Mouse (Mus musculus) frontal cortex, adult (tissue): ENCODE data around the gene Megf6.
A peak's percentile ranks its signal among the peaks of the same experiment; 100 is the strongest.

ENCODE experiments used
- ATAC-seq: cut with Nextera tagmentation; 2 replicates; pipeline ENCODE4 v1.9.2; 2017; ENCODE audit warnings: mild to moderate bottlenecking, moderate library complexity, mixed read lengths; ENCODE audit not compliant: low TSS enrichment

Megf6 gene

DNA sequence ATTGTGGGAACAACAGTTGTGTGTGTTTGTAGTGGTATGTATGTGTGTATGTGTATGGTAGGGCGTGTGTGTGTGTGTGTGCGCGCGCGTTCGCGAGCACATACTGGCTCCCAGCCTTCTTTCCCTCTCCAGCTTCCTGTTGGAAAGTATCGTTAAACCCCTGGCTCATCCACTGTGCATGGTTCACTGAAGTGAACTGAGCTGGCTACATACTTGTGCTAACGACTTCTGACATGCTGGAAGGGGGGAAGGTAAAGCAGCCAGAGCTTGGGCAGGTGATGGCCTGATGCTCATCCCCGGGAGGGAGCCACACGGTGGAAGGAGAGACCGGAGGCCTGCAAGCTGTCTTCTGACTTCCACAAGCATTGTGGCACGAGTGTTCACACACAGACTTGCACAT is 40.9 kb downstream of the Megf6 start:
- no peak for ATAC-seq

DNA sequence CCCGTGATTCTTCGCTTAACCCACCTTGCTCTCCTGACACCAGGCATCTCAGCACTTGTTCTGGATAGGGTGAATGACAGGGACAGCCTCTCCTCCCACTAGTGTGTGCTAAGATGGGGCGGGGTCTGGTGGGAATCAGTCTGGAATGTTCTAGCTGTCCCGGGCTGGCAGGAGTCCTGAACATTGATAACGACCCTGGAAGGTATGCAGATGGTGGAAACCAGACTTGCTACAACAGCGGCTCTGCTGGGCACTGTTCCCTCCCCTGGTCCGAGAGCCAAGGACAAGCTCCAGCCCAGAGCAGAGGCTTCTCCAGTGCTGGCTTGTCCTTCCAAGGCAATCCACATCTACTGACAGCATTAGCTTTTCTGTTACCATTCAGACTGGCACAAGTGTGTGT is 43.1 kb downstream of the Megf6 start:
- ATAC-seq, result no peak

DNA sequence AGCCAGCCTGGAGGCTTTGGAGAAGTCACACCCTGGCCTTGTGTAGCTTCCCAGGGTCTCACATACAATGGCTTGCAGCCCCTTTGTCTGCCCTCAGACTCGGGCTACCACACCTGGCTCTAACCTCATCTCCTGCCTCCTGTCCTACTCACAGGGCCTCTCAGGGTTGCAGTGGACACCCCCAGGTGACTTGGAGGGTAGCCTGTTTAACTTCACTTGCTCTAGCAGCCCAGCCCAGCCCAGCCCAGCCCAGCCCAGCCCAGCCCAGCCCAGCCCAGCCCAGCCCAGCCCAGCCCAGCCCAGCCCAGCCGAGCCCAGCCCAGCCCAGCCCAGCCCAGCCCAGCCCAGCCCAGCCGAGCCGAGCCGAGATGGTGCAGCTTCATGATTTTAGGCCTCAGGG is 43.5 kb downstream of the Megf6 start:
- ATAC-seq, result no peak

DNA sequence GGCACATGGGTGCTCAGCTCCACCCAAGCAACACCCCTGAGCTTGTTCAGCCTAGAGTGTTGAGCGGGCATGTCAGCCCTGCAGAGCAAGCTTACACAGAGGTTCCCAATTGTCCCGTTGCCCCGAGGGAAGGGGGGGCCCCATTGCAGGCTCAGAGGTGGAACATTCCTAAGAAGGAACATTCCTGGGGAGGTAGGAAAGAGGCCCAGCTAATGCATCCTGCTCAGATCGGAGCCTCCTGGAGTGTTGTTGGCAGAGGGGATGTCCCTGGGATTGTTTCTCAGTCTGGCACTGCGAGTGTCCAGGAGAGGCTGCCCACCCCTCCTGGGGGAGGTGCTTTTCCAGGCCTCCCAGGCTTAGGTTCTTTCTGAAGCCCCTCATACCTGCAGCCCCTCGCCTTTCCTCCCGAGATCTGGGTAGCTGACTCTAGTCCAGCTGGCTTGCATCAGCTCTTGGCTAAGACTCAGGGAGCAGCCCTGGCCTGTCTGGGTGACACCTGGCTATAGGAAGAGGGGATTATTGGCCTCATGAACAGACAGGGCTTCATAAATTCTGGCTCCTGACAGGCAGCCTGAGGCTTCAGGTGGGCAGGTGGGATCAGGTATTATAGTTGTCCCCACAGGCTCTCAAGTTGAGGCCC is 47.3 kb downstream of the Megf6 start:
- ATAC-seq, result no peak

DNA sequence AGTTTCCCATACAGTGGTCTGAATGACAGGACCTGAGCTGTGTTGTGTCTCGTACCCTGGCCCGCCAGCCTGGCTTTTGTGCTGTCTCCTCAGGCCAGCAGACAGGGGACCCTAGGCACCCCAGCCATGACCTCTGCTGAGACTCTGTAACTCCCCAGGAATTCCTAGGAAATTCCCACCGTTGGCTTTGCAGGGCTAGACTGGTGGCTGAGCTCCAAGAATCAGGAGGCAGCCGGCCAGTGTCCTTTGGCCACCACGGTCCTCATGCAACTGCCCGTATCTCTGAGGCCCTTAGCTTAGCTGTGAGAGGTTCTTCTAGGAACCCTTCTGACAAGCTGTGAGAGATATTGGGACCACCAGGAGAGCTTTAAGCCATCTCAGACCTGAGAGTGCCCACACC is 52.2 kb downstream of the Megf6 start:
- ATAC-seq, result no peak

DNA sequence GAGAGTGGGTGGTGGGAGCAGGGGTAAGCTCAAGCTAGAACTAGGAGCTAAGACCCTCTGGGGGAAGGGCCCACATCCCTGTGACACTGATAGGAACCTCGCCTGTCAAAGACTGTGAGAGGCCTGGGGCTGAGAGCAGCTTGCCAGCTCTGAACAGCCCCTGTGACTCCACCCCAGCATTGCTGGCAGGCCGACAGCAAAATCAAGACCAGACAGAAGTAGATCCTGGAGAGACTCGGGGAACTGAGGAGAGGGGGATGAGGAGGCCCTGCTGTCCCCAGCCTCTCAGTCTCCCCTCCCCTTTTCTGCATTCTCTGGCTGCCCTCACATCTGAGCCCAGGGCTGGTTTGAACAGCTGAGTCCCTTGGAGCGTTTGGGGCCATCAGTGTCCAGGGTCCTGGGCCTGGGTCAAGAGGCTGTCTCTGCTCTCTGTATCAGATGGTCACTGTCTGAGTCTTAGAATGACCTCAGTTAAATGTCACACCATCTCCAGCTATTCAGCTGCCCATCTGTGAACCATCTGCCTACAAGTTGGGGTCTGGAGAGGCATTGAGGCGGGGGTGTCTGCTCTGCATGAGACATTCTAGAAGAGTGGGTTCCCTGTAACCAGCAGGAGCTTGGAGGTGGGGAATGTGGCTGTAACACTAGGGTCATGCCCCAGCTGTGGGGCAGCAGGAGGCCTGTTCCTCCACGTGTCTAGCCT is 53.9 kb downstream of the Megf6 start:
- no peak for ATAC-seq

DNA sequence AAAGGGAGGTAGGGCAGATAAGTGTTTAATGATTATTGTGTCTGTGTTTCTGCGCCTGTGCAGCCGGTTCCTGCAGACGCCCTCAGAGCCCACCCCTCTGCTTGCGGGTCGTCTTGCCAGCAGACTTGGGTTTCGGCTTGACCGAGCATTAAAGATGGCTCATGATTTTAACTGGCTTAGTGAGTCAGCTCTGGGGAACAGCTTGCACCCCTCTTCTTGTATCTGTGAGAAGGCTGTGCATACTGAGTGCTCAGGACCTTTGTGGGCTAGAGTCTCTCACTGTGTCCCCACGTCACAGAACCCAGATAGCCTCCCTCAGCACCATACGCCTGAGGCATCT is 54.4 kb downstream of the Megf6 start:
- ATAC-seq, result no peak

DNA sequence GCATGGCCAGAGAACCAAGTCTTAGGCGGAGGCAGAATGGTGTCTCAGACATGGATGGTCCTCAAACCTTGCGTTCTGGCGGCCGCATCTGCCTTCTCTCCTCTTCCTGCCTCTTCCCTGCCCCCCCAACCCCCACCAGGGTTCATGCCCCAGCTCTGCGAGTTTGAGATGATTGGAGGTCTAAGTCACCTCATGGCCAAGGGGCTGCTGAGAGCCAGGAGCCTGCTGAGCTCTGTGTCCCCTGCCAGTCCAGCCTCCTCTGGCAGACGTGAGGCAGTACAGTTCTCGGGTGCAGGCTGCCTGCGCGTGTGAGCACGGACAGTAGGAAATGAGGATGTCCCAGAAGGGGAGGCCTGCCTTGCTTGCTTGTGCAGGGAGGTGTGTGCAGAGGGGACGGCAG is 56.1 kb downstream of the Megf6 start:
- no peak for ATAC-seq

DNA sequence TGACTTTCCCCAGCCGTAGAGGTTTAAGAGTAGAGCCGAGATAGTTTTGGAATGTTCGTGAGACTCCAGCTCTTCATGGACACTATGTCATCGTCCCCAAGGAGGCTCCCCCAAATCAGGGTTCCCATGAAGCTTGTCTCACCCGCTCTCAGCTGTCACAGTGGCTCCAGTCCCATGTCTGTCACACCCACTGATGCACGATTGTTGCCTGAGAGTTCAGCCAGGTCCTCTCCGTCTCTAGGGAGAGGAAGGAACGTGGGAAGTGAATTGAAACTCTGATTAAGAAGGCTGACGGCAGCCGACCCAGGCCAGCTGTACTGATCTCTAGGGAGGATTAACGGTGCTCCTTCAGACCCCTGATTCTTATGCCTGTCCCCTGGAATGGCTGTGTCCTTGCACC is 57.8 kb downstream of the Megf6 start:
- ATAC-seq, result no peak

DNA sequence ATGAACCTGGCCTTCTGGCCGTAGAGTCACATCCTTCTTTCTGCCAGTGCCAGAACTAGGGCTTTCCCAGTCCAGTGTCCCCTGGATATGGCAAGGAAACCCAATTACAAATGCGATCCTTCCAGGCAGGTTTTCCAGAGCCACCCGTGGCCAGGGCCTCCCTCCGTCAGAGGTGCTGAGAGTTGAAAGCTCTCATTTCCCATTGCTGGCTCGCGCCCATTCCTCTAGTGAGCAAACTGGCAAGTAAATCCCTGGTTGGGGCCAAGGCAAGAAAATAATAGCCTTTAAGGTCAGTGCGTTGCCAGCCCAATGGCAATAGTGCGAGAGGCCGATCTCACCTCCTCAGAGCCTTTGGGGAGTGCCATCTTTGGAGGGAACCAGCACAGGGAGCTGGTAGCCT is 59.0 kb downstream of the Megf6 start:
- no peak for ATAC-seq

DNA sequence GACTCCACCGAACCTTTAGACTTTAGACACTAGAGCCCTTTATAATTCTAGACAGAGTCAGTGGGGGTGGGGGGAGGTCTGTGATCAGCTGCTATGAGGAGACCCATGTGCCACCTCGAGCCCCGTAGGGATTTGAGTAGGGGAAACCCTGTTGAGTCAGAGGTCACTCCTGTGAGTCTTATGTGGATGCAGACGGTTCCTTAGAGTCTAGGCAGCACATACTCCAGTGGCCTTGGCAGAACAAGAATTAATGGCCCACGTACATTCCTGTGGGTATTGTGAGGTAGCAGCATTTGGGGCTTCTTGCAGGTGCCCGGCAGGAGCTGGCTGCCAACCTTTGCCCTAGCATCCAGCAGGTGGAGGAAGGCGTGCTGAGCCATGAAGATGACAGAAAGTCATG is 60.9 kb downstream of the Megf6 start:
- ATAC-seq, result no peak

DNA sequence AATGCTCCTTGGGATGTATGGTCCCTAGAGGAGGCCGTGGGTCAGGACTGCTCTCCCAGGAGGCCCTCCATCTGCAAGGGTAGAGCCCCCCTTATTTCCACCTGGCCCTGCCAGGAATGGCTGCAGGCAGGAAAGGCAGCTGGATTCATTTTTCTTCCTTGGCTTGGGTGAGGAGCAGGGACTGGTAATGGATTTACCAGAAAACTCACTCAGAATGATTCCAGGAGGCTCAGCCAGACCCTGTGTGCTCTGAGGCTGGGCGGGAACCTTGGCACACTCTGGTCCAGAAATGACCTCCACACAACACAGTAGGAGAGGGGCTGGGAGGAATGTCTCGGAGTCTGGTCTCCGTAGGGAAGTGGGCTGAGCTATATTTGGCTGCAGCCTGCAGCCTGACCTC is 61.8 kb downstream of the Megf6 start:
- ATAC-seq, result no peak

DNA sequence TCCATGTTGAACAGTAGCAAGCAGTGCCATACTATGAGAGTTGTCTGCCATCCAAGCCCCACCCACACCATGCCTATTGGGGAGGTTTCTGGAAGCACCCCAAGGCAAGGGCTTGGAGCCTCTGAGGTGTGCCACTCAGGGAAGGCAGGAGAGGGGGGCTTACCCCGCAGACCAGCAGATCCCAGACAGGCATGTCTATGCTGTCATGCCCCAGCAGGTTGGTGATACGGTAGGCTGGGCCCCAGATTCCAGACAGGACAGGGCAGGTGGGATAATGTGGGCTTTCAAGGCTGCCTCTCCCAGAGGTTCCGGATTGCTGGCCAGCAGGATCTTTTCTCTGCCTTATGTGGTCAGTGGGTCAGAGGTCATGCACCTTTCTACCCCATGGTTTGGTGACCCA is 65.5 kb downstream of the Megf6 start:
- no peak for ATAC-seq

DNA sequence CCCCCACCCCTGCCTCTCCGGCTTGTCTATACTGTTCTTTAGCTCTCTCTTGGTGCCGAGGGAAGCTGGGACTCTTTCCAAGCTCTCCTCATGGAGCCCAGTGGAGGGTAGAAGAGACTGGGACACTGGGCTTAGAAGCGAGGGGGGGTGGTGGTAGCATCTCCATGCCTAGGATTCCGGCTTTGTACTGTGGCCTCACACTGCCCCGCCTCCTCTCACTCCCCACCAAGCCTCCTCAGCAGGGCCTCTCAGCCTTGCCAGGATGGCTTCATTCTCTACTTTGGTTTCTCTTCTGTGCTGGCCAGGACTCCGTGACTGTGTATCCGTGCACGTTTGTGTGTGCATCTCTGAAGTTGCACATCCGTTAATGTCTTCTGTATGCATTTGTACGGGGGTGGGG is 66.4 kb downstream of the Megf6 start:
- no peak for ATAC-seq

DNA sequence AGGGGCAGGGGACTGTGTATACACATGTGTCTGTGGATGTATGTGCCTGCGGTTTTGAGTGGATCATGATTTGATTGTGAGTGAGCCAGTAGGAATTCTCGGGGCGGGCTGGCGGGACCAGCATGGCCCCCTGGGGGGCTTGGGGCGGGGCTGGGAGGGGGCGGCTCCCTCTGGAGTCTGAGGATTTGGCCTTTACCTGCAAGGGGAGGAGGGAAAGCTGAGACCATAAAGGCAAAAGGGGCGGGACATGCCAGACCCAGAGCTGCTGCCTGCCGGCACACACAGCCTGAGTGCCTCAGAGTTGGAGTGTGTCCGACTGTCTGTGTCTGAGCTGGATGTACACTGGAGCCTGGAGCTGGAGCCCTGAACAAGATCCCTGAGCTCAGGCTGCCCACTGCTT is 66.8 kb downstream of the Megf6 start:
- no peak for ATAC-seq

DNA sequence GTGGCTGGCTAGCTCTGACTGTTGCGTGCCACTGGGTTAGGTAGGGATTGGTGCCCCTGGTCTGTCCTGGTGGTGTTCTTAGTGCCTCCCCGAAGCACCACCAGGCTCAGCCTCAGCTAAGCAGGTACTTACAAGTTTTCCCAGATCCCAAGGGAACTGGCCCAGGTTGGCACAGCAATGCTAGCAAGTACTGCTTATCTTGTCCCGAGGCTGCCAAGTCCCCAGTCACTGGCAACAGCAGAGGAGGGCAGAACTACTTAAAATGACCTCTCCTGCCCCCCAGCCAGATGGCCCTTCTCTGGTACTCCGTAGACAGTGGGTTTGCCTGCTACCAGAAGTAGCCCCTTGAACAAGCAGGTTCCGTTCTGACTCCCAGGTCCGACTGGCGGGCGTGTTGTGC is 68.7 kb downstream of the Megf6 start:
- ATAC-seq, result no peak

DNA sequence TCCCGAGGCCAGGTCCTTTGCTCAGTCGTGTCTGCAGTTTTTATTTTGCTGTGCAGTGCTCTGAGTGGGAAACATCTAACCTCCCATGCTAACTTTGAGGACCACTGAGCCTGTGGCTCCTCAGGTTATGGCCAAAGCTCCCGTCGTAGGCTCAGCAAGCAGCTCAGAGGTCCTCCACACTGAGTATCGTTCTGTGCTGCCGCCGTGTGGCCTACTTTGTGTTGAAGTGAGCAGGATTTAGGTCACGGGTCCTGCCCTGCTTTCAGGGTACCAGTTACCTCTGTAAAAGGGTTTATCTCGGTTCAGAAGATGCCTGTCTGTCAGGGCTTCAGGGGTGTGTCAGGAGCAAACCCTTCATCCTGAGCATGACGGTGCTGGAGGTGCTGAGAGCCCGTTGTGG is 70.1 kb downstream of the Megf6 start:
- ATAC-seq, result no peak

DNA sequence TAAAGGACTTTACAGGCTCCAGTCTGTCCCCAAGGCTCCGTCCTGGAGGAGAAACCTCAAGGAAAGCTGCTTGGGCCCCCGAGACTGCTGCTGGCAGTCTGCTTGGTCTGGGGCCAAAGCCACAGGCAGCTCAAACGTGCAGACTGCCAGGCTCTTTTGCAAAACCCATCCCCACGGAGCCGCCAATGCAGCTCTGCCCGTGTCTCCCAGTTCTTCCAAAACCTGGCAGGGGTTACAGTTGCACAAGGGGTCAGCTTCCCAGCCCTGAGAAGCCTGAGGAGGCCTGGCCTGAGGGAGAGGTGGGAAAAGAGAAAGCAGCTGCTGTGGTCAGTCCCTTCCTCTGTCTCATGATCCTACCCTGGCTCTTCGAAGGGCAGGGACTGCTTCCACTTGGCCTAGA is 74.8 kb downstream of the Megf6 start:
- ATAC-seq, result no peak

DNA sequence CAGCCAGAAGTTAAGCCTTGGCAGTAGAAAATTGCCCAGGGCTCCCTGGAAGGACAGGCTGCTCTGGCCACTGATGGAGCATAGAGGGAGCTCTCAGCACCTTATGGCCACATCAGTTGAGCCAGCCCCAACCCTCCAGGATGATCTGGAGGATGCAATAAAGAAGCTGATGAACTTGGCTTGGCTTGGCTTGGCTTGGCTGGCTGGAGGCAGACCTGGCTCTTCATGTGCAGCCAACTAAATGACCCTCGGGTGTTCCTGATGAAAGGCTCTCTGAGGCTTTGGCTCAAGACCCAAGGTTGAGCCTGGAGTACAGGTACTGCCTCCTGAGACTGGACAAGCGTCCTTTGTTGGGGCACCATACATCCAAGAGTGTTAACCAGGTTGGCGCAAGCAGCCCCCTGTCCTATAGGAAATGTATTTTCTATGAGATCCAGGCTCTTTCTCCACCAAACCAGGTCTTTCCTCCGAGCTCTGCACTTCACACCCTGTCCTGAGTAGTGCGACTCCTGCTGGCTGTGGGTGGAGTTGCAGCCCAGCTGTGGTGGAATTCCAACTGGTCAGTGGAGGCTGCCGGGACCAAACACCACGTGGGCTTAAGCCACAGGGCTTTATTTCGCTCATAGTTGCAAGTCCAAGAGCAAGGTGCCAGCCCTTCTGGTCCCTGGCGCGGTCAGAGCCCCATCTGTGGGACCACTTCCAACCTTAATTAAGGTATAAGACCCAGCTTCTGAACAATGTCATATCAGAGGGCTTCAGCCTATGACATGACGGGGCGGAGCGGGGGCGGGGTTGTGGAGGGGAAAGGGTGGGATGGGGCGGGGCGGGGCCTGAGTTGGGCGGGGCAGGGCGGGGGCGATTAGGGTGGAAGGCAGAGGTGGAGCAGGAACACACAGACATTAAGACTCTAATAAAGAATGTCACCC is 75.8 kb downstream of the Megf6 start:
- ATAC-seq, result peak; percentile 57; the same call in 1 of the 2 replicates

DNA sequence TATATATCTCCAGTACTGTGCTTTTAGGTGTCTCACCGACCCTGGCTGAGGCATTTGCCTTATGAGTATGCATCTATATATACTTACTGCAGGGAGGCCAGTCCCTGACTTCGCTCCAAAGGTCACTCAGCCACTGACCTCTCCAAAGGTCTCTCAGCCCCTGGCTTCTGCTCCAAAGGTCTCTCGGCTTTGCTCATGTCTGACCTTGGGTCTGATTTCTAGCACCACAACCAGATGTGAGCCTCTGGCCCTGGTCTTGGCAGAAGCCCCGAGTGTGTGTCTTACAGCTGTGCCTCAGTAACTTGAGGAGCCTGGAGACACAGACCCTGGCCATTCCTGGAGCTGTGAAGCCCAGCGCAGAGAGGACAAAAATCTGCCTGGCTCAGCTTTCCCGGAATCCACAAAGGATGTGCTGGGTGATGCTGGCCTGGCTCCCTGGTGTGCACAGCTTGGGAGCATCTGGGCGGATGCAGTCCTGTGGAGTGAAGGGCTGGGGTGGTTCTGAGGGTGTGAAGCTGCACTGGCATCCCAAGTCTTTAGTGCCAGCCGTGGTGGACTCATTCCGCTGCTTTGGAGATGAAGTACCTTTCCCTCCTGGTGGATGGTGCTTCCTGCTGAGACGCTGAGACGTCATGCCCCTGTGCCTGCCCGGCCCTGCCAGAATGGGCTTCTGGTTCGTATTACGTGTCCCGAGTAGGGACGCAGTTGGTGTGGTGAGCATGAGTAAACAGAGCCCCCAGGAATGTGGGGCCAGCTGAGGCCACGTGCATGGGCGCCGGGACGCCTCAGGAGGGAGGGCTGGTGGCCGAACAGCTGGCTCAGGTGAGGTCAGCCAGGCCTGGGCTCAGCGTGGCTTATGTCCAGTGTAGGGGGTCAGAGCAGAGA is 76.9 kb downstream of the Megf6 start:
- ATAC-seq, result no peak

DNA sequence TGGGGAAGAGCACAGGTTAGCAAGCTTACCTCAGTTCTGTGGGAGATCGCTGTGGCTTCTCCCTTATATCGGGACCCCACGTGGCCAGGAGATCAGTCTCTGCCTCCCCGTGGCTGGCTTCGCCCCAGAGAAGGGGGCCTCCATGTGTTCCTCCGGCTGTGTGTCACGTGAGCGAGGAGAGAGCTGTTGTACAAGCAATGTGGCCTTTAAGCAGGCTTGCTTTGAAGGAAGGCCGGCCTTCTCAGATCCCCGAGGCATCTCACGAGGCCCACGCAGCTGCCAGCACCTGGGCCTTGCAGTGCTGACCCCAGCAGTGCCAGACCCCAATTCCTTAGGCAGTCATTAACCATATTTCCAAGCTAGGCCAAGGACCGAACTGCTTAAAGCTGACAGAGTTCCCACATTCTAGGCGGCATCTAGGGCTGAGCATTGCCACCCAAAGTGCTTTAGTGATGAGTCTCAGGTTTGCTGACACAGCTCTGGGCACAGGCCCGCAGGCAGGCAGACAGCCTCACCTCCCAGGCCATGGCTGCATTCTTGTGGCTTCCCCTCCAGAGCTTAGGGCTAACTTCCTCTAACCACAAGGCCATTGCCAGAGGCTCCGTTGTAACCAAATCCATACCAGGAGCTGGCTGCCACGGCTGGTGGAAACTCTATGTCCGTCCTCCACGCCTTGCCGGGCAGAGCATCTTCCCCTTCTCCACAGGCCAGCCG is 77.7 kb downstream of the Megf6 start:
- no peak for ATAC-seq
